Mouse (Mus musculus) liver, embryonic 15.5 days (tissue): ENCODE data around the gene Rgl2. TPM values are rescaled to one million over a fixed set of nuclear protein-coding genes. Genes with fewer than 3 reads are reported as not detected.
A peak's percentile ranks its signal among the peaks of the same experiment; 100 is the strongest.

ENCODE experiments used
- ATAC-seq: fragments of 200-750 bp; cut with Nextera tagmentation; 2 replicates; pipeline ENCODE4 v1.8.0; 2017; ENCODE audit warnings: moderate number of reproducible peaks, mild to moderate bottlenecking, moderate library complexity; ENCODE audit not compliant: insufficient read depth
- H3K27ac ChIP-seq: fragments of 300-500 bp; sonication (generic); replicated peaks from 2 replicates; pipeline ENCODE4 v1.5.1; 2015; ENCODE audit warnings: mild to moderate bottlenecking, inconsistent platforms
- H3K27me3 ChIP-seq: fragments of 300-500 bp; sonication (generic); 2 replicates; pipeline ENCODE4 v1.6.1; 2015; ENCODE audit warnings: mild to moderate bottlenecking, inconsistent platforms
- H3K36me3 ChIP-seq: fragments of 300-500 bp; sonication (generic); replicated peaks from 2 replicates; pipeline ENCODE4 v1.6.1; 2015; ENCODE audit warnings: moderate library complexity, mild to moderate bottlenecking, inconsistent platforms
- H3K4me1 ChIP-seq: fragments of 300-500 bp; sonication (generic); replicated peaks from 2 replicates; pipeline ENCODE4 v1.6.1; 2015; ENCODE audit warnings: inconsistent platforms
- H3K4me2 ChIP-seq: fragments of 300-500 bp; sonication (generic); 2 replicates; pipeline ENCODE4 v1.6.1; 2015; ENCODE audit warnings: moderate library complexity, mild to moderate bottlenecking, inconsistent platforms
- H3K4me3 ChIP-seq: fragments of 300-500 bp; sonication (generic); replicated peaks from 2 replicates; pipeline ENCODE4 v1.5.1; 2015; ENCODE audit warnings: mild to moderate bottlenecking, inconsistent platforms
- H3K9ac ChIP-seq: fragments of 300-500 bp; sonication (generic); 2 replicates; pipeline ENCODE4 v1.6.1; 2015; ENCODE audit warnings: moderate library complexity, mild to moderate bottlenecking, inconsistent platforms
- H3K9me3 ChIP-seq: fragments of 300-500 bp; sonication (generic); replicated peaks from 2 replicates; pipeline ENCODE4 v1.6.1; 2016; ENCODE audit warnings: inconsistent platforms
- WGBS: fragments of 180-500 bp; shearing (Covaris S2); methylation state at CpG from one replicate; pipeline ENCODE4 v1.1.7; 2015; ENCODE audit warnings: mixed read lengths; ENCODE audit not compliant: insufficient replicate concordance; 5-methylcytosine and 5-hydroxymethylcytosine counted together
- polyA plus RNA-seq: library from polyadenylated mRNA; unstranded; fragments of >200 nt; fragmentation: Nextera tagmentation; extraction: Ambion mirVana; gene quantifications from 2 replicates; pipeline ENCODE4 v1.2.1, GENCODE M21; 2015

The Rgl2 gene
- polyA plus RNA-seq, 1 experiment from 2014 or later = 8.2 TPM

GRCm38 (mm10) chr17:33908331-33909076 lies 20.8 kb upstream of the Rgl2 start:
- Histone ChIP-seq H3K4me3 (peak overlapping the region; percentile 85), H3K27me3 (no peaks in the 10 kb centered on the region), H3K9ac (peak overlapping the region; percentile 89), H3K36me3 (peaks cover 28% of the 10 kb centered on the region), H3K27ac (peak overlapping the region; percentile 93), H3K4me1 (peaks cover 62% of the 10 kb centered on the region), H3K9me3 (no peaks in the 10 kb centered on the region), H3K4me2 (peak overlapping the region; percentile 100)
- ATAC-seq = peak; percentile 58
- under 1% methylated on average over 43 of the region's 44 CpGs for WGBS

GRCm38 (mm10) chr17:33909077-33909868 lies 20.1 kb upstream of the Rgl2 start, which contains the start of gene Daxx:
Gene Daxx (plus strand): TSS chr17:33909414.
- H3K4me3 ChIP-seq = peak within 1 kb of the TSS; percentile 85
- peak within 1 kb of the TSS; percentile 93 for H3K27ac ChIP-seq
- WGBS = under 1% methylated on average over 68 of the region's 68 CpGs
- peak; percentile 94 for ATAC-seq
- H3K9ac ChIP-seq = peak within 1 kb of the TSS; percentile 89
- H3K4me2 ChIP-seq = peak within 1 kb of the TSS; percentile 100
- no peaks in the 10 kb centered on the region for H3K9me3 ChIP-seq
- H3K4me1 ChIP-seq = peaks cover 60% of the 10 kb centered on the region
- peaks cover 36% of the 10 kb centered on the region for H3K36me3 ChIP-seq
- H3K27me3 ChIP-seq = no peaks in the 10 kb centered on the region

- Histone ChIP-seq H3K36me3 (peaks cover 42% of the 10 kb centered on the region), H3K27ac (peak overlapping the region; percentile 93), H3K4me2 (peak overlapping the region; percentile 100), H3K4me1 (peaks cover 63% of the 10 kb centered on the region), H3K9ac (peak overlapping the region; percentile 89), H3K4me3 (peak overlapping the region; percentile 85), H3K9me3 (no peaks in the 10 kb centered on the region), H3K27me3 (no peaks in the 10 kb centered on the region)
- ATAC-seq = no peak
- under 1% methylated on average over 14 of the region's 14 CpGs for WGBS
Measured at GRCm38 (mm10) chr17:33909869-33910250, 19.5 kb upstream of the Rgl2 start.

GRCm38 (mm10) chr17:33910346-33911051 lies 18.8 kb upstream of the Rgl2 start:
- H3K27ac ChIP-seq = peak overlapping the region; percentile 93
- no peak for ATAC-seq
- peak overlapping the region; percentile 89 for H3K9ac ChIP-seq
- WGBS = 36% methylated on average over 11 of the region's 11 CpGs
- H3K9me3 ChIP-seq = no peaks in the 10 kb centered on the region
- no peaks in the 10 kb centered on the region for H3K27me3 ChIP-seq
- H3K4me2 ChIP-seq = peak overlapping the region; percentile 100
- peak overlapping the region; percentile 85 for H3K4me3 ChIP-seq
- H3K36me3 ChIP-seq = peaks cover 46% of the 10 kb centered on the region
- peaks cover 68% of the 10 kb centered on the region for H3K4me1 ChIP-seq

- Histone ChIP-seq H3K27ac (no peak overlapping the region), H3K9ac (no peak overlapping the region), H3K36me3 (peaks cover 46% of the 10 kb centered on the region), H3K27me3 (no peaks in the 10 kb centered on the region), H3K4me2 (no peak overlapping the region), H3K9me3 (no peaks in the 10 kb centered on the region), H3K4me3 (no peak overlapping the region), H3K4me1 (peaks cover 69% of the 10 kb centered on the region)
- 88% methylated on average over 31 of the region's 31 CpGs for WGBS
- ATAC-seq = no peak
Measured at GRCm38 (mm10) chr17:33911052-33911812, 18.1 kb upstream of the Rgl2 start.

- H3K4me2 ChIP-seq = no peak overlapping the region
- H3K4me1 ChIP-seq = peaks cover 75% of the 10 kb centered on the region
- 90% methylated on average over 28 of the region's 28 CpGs for WGBS
- H3K9me3 ChIP-seq = peaks cover 3% of the 10 kb centered on the region; the same call in 1 of the 2 replicates
- H3K9ac ChIP-seq = no peak overlapping the region
- ATAC-seq = no peak
- no peak overlapping the region for H3K27ac ChIP-seq
- H3K4me3 ChIP-seq = no peak overlapping the region
- H3K27me3 ChIP-seq = no peaks in the 10 kb centered on the region
- H3K36me3 ChIP-seq = peaks cover 49% of the 10 kb centered on the region
Measured at GRCm38 (mm10) chr17:33911813-33912414, 17.4 kb upstream of the Rgl2 start.

- 85% methylated on average over 10 of the region's 10 CpGs for WGBS
- no peak overlapping the region for H3K27ac ChIP-seq
- no peak overlapping the region for H3K4me3 ChIP-seq
- peaks cover 63% of the 10 kb centered on the region for H3K36me3 ChIP-seq
- H3K4me1 ChIP-seq = peaks cover 77% of the 10 kb centered on the region
- no peak for ATAC-seq
- peaks cover 16% of the 10 kb centered on the region for H3K9me3 ChIP-seq
- H3K27me3 ChIP-seq = no peaks in the 10 kb centered on the region
- H3K9ac ChIP-seq = no peak overlapping the region
- H3K4me2 ChIP-seq = no peak overlapping the region
Measured at GRCm38 (mm10) chr17:33913264-33913663, 16.1 kb upstream of the Rgl2 start.

GRCm38 (mm10) chr17:33913905-33914304 lies 15.4 kb upstream of the Rgl2 start:
- H3K4me2 ChIP-seq = no peak overlapping the region
- no peak overlapping the region for H3K9ac ChIP-seq
- H3K4me1 ChIP-seq = peaks cover 77% of the 10 kb centered on the region
- 91% methylated on average over 8 of the region's 8 CpGs for WGBS
- H3K36me3 ChIP-seq = peaks cover 66% of the 10 kb centered on the region
- peaks cover 20% of the 10 kb centered on the region for H3K9me3 ChIP-seq
- no peak overlapping the region for H3K4me3 ChIP-seq
- H3K27me3 ChIP-seq = no peaks in the 10 kb centered on the region
- H3K27ac ChIP-seq = peak overlapping the region; percentile 88; the same call in 1 of the 2 replicates
- no peak for ATAC-seq

GRCm38 (mm10) chr17:33914969-33915391 lies 14.4 kb upstream of the Rgl2 start:
- WGBS = 67% methylated on average over 13 of the region's 13 CpGs
- ATAC-seq = no peak
- Histone ChIP-seq H3K9ac (peak overlapping the region; percentile 64; the same call in 1 of the 2 replicates), H3K9me3 (peaks cover 20% of the 10 kb centered on the region), H3K4me3 (peak overlapping the region; percentile 72), H3K27ac (peak overlapping the region; percentile 88), H3K27me3 (no peaks in the 10 kb centered on the region), H3K36me3 (peaks cover 66% of the 10 kb centered on the region), H3K4me1 (peaks cover 76% of the 10 kb centered on the region), H3K4me2 (peak overlapping the region; percentile 84)

GRCm38 (mm10) chr17:33915671-33916250 lies 13.6 kb upstream of the Rgl2 start, which contains the start of the genes Tapbp and Zbtb22:
Gene Tapbp (plus strand): TSS chr17:33915899.
Gene Zbtb22 (plus strand): TSS chr17:33915904.
- Histone ChIP-seq H3K4me2 (peak within 1 kb of the TSS; percentile 84), H3K4me1 (peaks cover 72% of the 10 kb centered on the region), H3K27me3 (no peaks in the 10 kb centered on the region), H3K9me3 (peaks cover 20% of the 10 kb centered on the region), H3K9ac (peak within 1 kb of the TSS; percentile 64), H3K4me3 (peak within 1 kb of the TSS; percentile 72), H3K36me3 (peaks cover 64% of the 10 kb centered on the region), H3K27ac (peak within 1 kb of the TSS; percentile 88)
- under 1% methylated on average over 34 of the region's 34 CpGs for WGBS
- peak; percentile 85 for ATAC-seq
